In genomic region chr8:69903063-69903542, GRCm38 (mm10) we compare ENCODE assay signal across 8 mouse cellular contexts. TPM values are rescaled to one million over a fixed set of nuclear protein-coding genes. Genes with fewer than 3 reads are reported as not detected.
DNase-seq lines count a peak whose midpoint lies in the region; ATAC-seq and TF ChIP-seq lines count a peak whose summit lies in the region.

No protein-coding gene starts in this region.

- peak overlapping the region; percentile 93 for H3K4me2 ChIP-seq in forebrain, embryonic 11.5 days (ENCODE audit: low read depth, low read length, severe bottlenecking)
- peak overlapping the region; percentile 84 for H3K4me2 ChIP-seq in heart, embryonic 16.5 days (ENCODE audit: low read depth, low read length)
- peak overlapping the region; percentile 99 for H3K4me2 ChIP-seq in liver, embryonic 15.5 days
- H3K4me2 ChIP-seq in neural tube, embryonic 12.5 days (replicated peaks), result peak overlapping the region; percentile 87

- H3K36me3 ChIP-seq in forebrain, embryonic 11.5 days (ENCODE audit: control insufficient read depth, insufficient read depth, low read length), result no peaks in the 10 kb centered on the region
- peaks cover 6% of the 10 kb centered on the region for H3K36me3 ChIP-seq in heart, embryonic 16.5 days (ENCODE audit: control insufficient read depth, insufficient read depth)
- peaks cover 11% of the 10 kb centered on the region for H3K36me3 ChIP-seq in liver, embryonic 15.5 days (replicated peaks)
- peaks cover 16% of the 10 kb centered on the region for H3K36me3 ChIP-seq in neural tube, embryonic 12.5 days
- H3K36me3 ChIP-seq in testis, adult 2 months (ENCODE audit: control insufficient read depth, insufficient read depth, low read length), result no peaks in the 10 kb centered on the region

- peak overlapping the region; percentile 80 for H3K27ac ChIP-seq in forebrain, embryonic 11.5 days (ENCODE audit: low read depth, low read length)
- H3K27ac ChIP-seq in heart, embryonic 16.5 days (ENCODE audit: low read length), result peak overlapping the region; percentile 87
- H3K27ac ChIP-seq in liver, embryonic 15.5 days (replicated peaks), result peak overlapping the region; percentile 96
- H3K27ac ChIP-seq in neural tube, embryonic 12.5 days, result peak overlapping the region; percentile 59; the same call in 1 of the 2 replicates
- peak overlapping the region; percentile 97 for H3K27ac ChIP-seq in testis, adult 2 months (ENCODE audit: control insufficient read depth, insufficient read depth, low read depth, low read length)

- TF ChIP-seq CTCF in testis, adult 2 months (IDR thresholded peaks at IDR 0.05; ENCODE audit: control insufficient read depth, insufficient read depth, insufficient replicate concordance, low read depth, low read length), result no peak

- TF ChIP-seq POLR2A in testis, adult 2 months (IDR thresholded peaks at IDR 0.05; ENCODE audit: control insufficient read depth, low read depth, low read length), result no peak; the same call in 1 of the 2 replicates

- no peaks in the 10 kb centered on the region for H3K9me3 ChIP-seq in forebrain, embryonic 11.5 days (ENCODE audit: control insufficient read depth, low read length)
- H3K9me3 ChIP-seq in heart, embryonic 16.5 days (replicated peaks; ENCODE audit: control insufficient read depth, low read length), result no peaks in the 10 kb centered on the region
- H3K9me3 ChIP-seq in liver, embryonic 15.5 days (replicated peaks), result no peaks in the 10 kb centered on the region
- no peaks in the 10 kb centered on the region for H3K9me3 ChIP-seq in neural tube, embryonic 12.5 days

- H3K4me3 ChIP-seq in forebrain, embryonic 11.5 days (ENCODE audit: low read depth, low read length), result peak overlapping the region; percentile 73
- H3K4me3 ChIP-seq in heart, embryonic 16.5 days (ENCODE audit: low read length), result peak overlapping the region; percentile 79
- H3K4me3 ChIP-seq in liver, embryonic 15.5 days (replicated peaks), result peak overlapping the region; percentile 65
- peak overlapping the region; percentile 62 for H3K4me3 ChIP-seq in neural tube, embryonic 12.5 days
- H3K4me3 ChIP-seq in testis, adult 2 months (ENCODE audit: control insufficient read depth, low read depth, low read length), result peak overlapping the region; percentile 99

- peaks cover 13% of the 10 kb centered on the region; the same call in 1 of the 2 replicates for H3K4me1 ChIP-seq in forebrain, embryonic 11.5 days (replicated peaks; ENCODE audit: control insufficient read depth, insufficient read depth, low read length)
- H3K4me1 ChIP-seq in heart, embryonic 16.5 days (ENCODE audit: control insufficient read depth, insufficient read depth, low read length), result peaks cover 35% of the 10 kb centered on the region
- H3K4me1 ChIP-seq in liver, embryonic 15.5 days (replicated peaks), result peaks cover 67% of the 10 kb centered on the region
- H3K4me1 ChIP-seq in neural tube, embryonic 12.5 days, result peaks cover 27% of the 10 kb centered on the region
- H3K4me1 ChIP-seq in testis, adult 2 months (ENCODE audit: control insufficient read depth, insufficient read depth, low read length), result peaks cover 24% of the 10 kb centered on the region

- H3K9ac ChIP-seq in forebrain, embryonic 11.5 days (ENCODE audit: low read length), result peak overlapping the region; percentile 85
- H3K9ac ChIP-seq in heart, embryonic 16.5 days (ENCODE audit: low read length), result peak overlapping the region; percentile 85
- peak overlapping the region; percentile 88 for H3K9ac ChIP-seq in liver, embryonic 15.5 days
- peak overlapping the region; percentile 71 for H3K9ac ChIP-seq in neural tube, embryonic 12.5 days

- under 1% methylated on average over 45 of the region's 45 CpGs for WGBS in forebrain, embryonic 11.5 days
- WGBS in heart, embryonic 16.5 days, result under 1% methylated on average over 43 of the region's 45 CpGs
- under 1% methylated on average over 45 of the region's 45 CpGs for WGBS in liver, embryonic 15.5 days (ENCODE audit: insufficient replicate concordance)
- WGBS in neural tube, embryonic 12.5 days, result under 1% methylated on average over 45 of the region's 45 CpGs

- peak; percentile 89 for ATAC-seq in forebrain, embryonic 11.5 days (replicated peaks; ENCODE audit: low FRiP score)
- peak; percentile 87 for ATAC-seq in heart, embryonic 16.5 days (replicated peaks; ENCODE audit: extremely low read depth, insufficient read depth, low FRiP score)
- peak; percentile 84 for ATAC-seq in liver, embryonic 15.5 days (ENCODE audit: insufficient read depth)
- ATAC-seq in neural tube, embryonic 12.5 days (ENCODE audit: low FRiP score, low read depth), result peak; percentile 91

- peak; percentile 94 to 95 for DNase-seq in CD8-positive naive resting alpha-beta T cell, adult 2 months (ENCODE audit: low read depth in 2 of 2, low spot score in 2 of 2)
- peak; percentile 99 for DNase-seq in c-Kit-positive CD71-positive TER-119-negative erythroid progenitor cells, embryonic 14.5 days (ENCODE audit: low read depth)
- peak; percentile 100 for DNase-seq in forebrain, embryonic 11.5 days (ENCODE audit: low spot score)
- DNase-seq in kidney, postnatal 36 days, result peak; percentile 99

- H3K27me3 ChIP-seq in forebrain, embryonic 11.5 days (ENCODE audit: control insufficient read depth, insufficient read depth, low read length), result no peaks in the 10 kb centered on the region
- no peaks in the 10 kb centered on the region for H3K27me3 ChIP-seq in heart, embryonic 16.5 days (ENCODE audit: control insufficient read depth, insufficient read depth, low read length)
- H3K27me3 ChIP-seq in liver, embryonic 15.5 days, result no peaks in the 10 kb centered on the region
- H3K27me3 ChIP-seq in neural tube, embryonic 12.5 days (replicated peaks), result no peaks in the 10 kb centered on the region
- no peaks in the 10 kb centered on the region for H3K27me3 ChIP-seq in testis, adult 2 months (ENCODE audit: control insufficient read depth, insufficient read depth, low read length)

RNA-seq across cellular contexts. Expression of gene Yjefn3, which starts 0.6 kb away (rescaled TPM):
- 4.0 and 4.4 TPM in 2 replicates for polyA plus RNA-seq in forebrain, embryonic 11.5 days (2014; fragmentation: Nextera tagmentation; extraction: Ambion mirVana)
- polyA plus RNA-seq in heart, embryonic 16.5 days (2015; fragmentation: Nextera tagmentation; extraction: Ambion mirVana), result 8.2 and 8.7 TPM in 2 replicates
- polyA plus RNA-seq in liver, embryonic 15.5 days (2015; fragmentation: Nextera tagmentation; extraction: Ambion mirVana), result 0.51 and 0.54 TPM in 2 replicates
- polyA plus RNA-seq in neural tube, embryonic 12.5 days (2016; fragmentation: Nextera tagmentation; extraction: Ambion mirVana), result 8.4 and 9.8 TPM in 2 replicates
- 0.95 TPM in 2 replicates for polyA plus RNA-seq in testis, adult 2 months (2012; rRNA removed)

RNA-seq across cellular contexts. Expression of gene Ndufa13, which starts 0.7 kb away (rescaled TPM):
- 153 and 155 TPM in 2 replicates for polyA plus RNA-seq in forebrain, embryonic 11.5 days (2014; fragmentation: Nextera tagmentation; extraction: Ambion mirVana)
- polyA plus RNA-seq in heart, embryonic 16.5 days (2015; fragmentation: Nextera tagmentation; extraction: Ambion mirVana), result 372 and 379 TPM in 2 replicates
- 89.7 and 96.9 TPM in 2 replicates for polyA plus RNA-seq in liver, embryonic 15.5 days (2015; fragmentation: Nextera tagmentation; extraction: Ambion mirVana)
- 162 and 171 TPM in 2 replicates for polyA plus RNA-seq in neural tube, embryonic 12.5 days (2016; fragmentation: Nextera tagmentation; extraction: Ambion mirVana)
- 122 and 131 TPM in 2 replicates for polyA plus RNA-seq in testis, adult 2 months (2012; rRNA removed)

RNA-seq across cellular contexts. Expression of gene Tssk6, which starts 1.1 kb away (rescaled TPM):
- 5.2 and 6.0 TPM in 2 replicates for polyA plus RNA-seq in forebrain, embryonic 11.5 days (2014; fragmentation: Nextera tagmentation; extraction: Ambion mirVana)
- polyA plus RNA-seq in heart, embryonic 16.5 days (2015; fragmentation: Nextera tagmentation; extraction: Ambion mirVana), result 1.1 and 2.0 TPM in 2 replicates
- polyA plus RNA-seq in liver, embryonic 15.5 days (2015; fragmentation: Nextera tagmentation; extraction: Ambion mirVana), result 2.1 TPM in 2 replicates
- 4.1 and 4.3 TPM in 2 replicates for polyA plus RNA-seq in neural tube, embryonic 12.5 days (2016; fragmentation: Nextera tagmentation; extraction: Ambion mirVana)
- 844 and 936 TPM in 2 replicates for polyA plus RNA-seq in testis, adult 2 months (2012; rRNA removed)

RNA-seq across cellular contexts. Expression of gene Cilp2, which starts 15.6 kb away (rescaled TPM):
- 0.20 and 0.35 TPM in 2 replicates for polyA plus RNA-seq in forebrain, embryonic 11.5 days (2014; fragmentation: Nextera tagmentation; extraction: Ambion mirVana)
- polyA plus RNA-seq in heart, embryonic 16.5 days (2015; fragmentation: Nextera tagmentation; extraction: Ambion mirVana), result 0.29 and 0.47 TPM in 2 replicates
- polyA plus RNA-seq in liver, embryonic 15.5 days (2015; fragmentation: Nextera tagmentation; extraction: Ambion mirVana), result 0.03 and 0.06 TPM in 2 replicates
- polyA plus RNA-seq in neural tube, embryonic 12.5 days (2016; fragmentation: Nextera tagmentation; extraction: Ambion mirVana), result 1.4 TPM in 2 replicates
- polyA plus RNA-seq in testis, adult 2 months (2012; rRNA removed), result 0.36 and 0.51 TPM in 2 replicates

Comparison
In these comparisons a context has a peak if more than half of its experiments do, and no peak if none do; other contexts are left out.
1. Peak in every context shown above with its lines: DNase-seq, ATAC-seq, H3K4me3 ChIP-seq and H3K27ac ChIP-seq.
2. RNA of gene Tssk6, which starts 1.1 kb away (polyA plus RNA-seq): 844 to 936 TPM in testis, adult 2 months; 5.2 to 6.0 TPM in forebrain, embryonic 11.5 days, 4.1 to 4.3 TPM in neural tube, embryonic 12.5 days, 2.1 TPM in liver, embryonic 15.5 days and 1.1 to 2.0 TPM in heart, embryonic 16.5 days; every median in the first group is over 100 times any median in the second.